Mouse (Mus musculus): ENCODE data around the gene Nuak2. TPM values are rescaled to one million over a fixed set of nuclear protein-coding genes. Genes with fewer than 3 reads are reported as not detected.
A peak's percentile ranks its signal among the peaks of the same experiment; 100 is the strongest.

Nuak2 gene
- polyA plus RNA-seq, 1 experiment = 1.7 TPM

GRCm38 (mm10) chr1:132282177-132282536 is 33.8 kb upstream of the Nuak2 start:
- peaks cover 68% of the 10 kb centered on the region for H3K27me3 ChIP-seq (replicated peaks)
- TF ChIP-seq GATA1 (IDR thresholded peaks at IDR 0.05; ENCODE audit: borderline replicate concordance, low read length) (no peak), FLI1 (IDR thresholded peaks at IDR 0.05; ENCODE audit: low read length) (no peak)
- H3K9me3 ChIP-seq = no peaks in the 10 kb centered on the region
- H3K4me1 ChIP-seq = no peaks in the 10 kb centered on the region
- no peak overlapping the region for H3K4me3 ChIP-seq (replicated peaks)
- no peaks in the 10 kb centered on the region for H3K36me3 ChIP-seq (replicated peaks; ENCODE audit: low read length)

- TF ChIP-seq FLI1 (IDR thresholded peaks at IDR 0.05; ENCODE audit: low read length) (no peak), GATA1 (IDR thresholded peaks at IDR 0.05; ENCODE audit: borderline replicate concordance, low read length) (no peak)
- Histone ChIP-seq H3K4me1 (no peaks in the 10 kb centered on the region), H3K4me3 (replicated peaks) (no peak overlapping the region), H3K9me3 (no peaks in the 10 kb centered on the region), H3K36me3 (replicated peaks; ENCODE audit: low read length) (no peaks in the 10 kb centered on the region), H3K27me3 (replicated peaks) (peaks cover 72% of the 10 kb centered on the region)
These were observed 32.9 kb upstream of the Nuak2 start for GRCm38 (mm10) chr1:132283018-132283417.

- no peaks in the 10 kb centered on the region for H3K36me3 ChIP-seq (replicated peaks; ENCODE audit: low read length)
- TF ChIP-seq GATA1 (IDR thresholded peaks at IDR 0.05; ENCODE audit: borderline replicate concordance, low read length) (no peak), FLI1 (IDR thresholded peaks at IDR 0.05; ENCODE audit: low read length) (no peak)
- H3K27me3 ChIP-seq (replicated peaks) = peaks cover 83% of the 10 kb centered on the region
- no peak overlapping the region for H3K4me3 ChIP-seq (replicated peaks)
- no peaks in the 10 kb centered on the region for H3K9me3 ChIP-seq
- no peaks in the 10 kb centered on the region for H3K4me1 ChIP-seq
These were observed 29.2 kb upstream of the Nuak2 start for GRCm38 (mm10) chr1:132286735-132287134.

- H3K27me3 ChIP-seq (replicated peaks) = peaks cover 83% of the 10 kb centered on the region
- H3K36me3 ChIP-seq (replicated peaks; ENCODE audit: low read length) = no peaks in the 10 kb centered on the region
- H3K4me3 ChIP-seq (replicated peaks) = no peak overlapping the region
- H3K4me1 ChIP-seq = peaks cover 4% of the 10 kb centered on the region
- no peak for TF ChIP-seq GATA1 (IDR thresholded peaks at IDR 0.05; ENCODE audit: borderline replicate concordance, low read length)
- no peaks in the 10 kb centered on the region for H3K9me3 ChIP-seq
These were observed 28.5 kb upstream of the Nuak2 start for GRCm38 (mm10) chr1:132287445-132287844.

GRCm38 (mm10) chr1:132287991-132288451 is 27.9 kb upstream of the Nuak2 start:
- Histone ChIP-seq H3K4me3 (replicated peaks) (no peak overlapping the region), H3K9me3 (no peaks in the 10 kb centered on the region), H3K4me1 (peaks cover 5% of the 10 kb centered on the region), H3K36me3 (replicated peaks; ENCODE audit: low read length) (no peaks in the 10 kb centered on the region), H3K27me3 (replicated peaks) (peaks cover 84% of the 10 kb centered on the region)
- TF ChIP-seq GATA1 (IDR thresholded peaks at IDR 0.05; ENCODE audit: borderline replicate concordance, low read length) (no peak), FLI1 (IDR thresholded peaks at IDR 0.05; ENCODE audit: low read length) (no peak)

GRCm38 (mm10) chr1:132289965-132290364 is 26.0 kb upstream of the Nuak2 start:
- Histone ChIP-seq H3K9me3 (no peaks in the 10 kb centered on the region), H3K4me3 (replicated peaks) (peak overlapping the region; percentile 19), H3K36me3 (replicated peaks; ENCODE audit: low read length) (no peaks in the 10 kb centered on the region), H3K27me3 (replicated peaks) (peaks cover 90% of the 10 kb centered on the region), H3K4me1 (peaks cover 5% of the 10 kb centered on the region)
- TF ChIP-seq GATA1 (IDR thresholded peaks at IDR 0.05; ENCODE audit: borderline replicate concordance, low read length) (no peak), FLI1 (IDR thresholded peaks at IDR 0.05; ENCODE audit: low read length) (no peak)

- Histone ChIP-seq H3K27me3 (replicated peaks) (peaks cover 93% of the 10 kb centered on the region), H3K36me3 (replicated peaks; ENCODE audit: low read length) (no peaks in the 10 kb centered on the region), H3K4me3 (replicated peaks) (no peak overlapping the region), H3K9me3 (no peaks in the 10 kb centered on the region), H3K4me1 (peaks cover 5% of the 10 kb centered on the region)
- TF ChIP-seq FLI1 (IDR thresholded peaks at IDR 0.05; ENCODE audit: low read length) (no peak), GATA1 (IDR thresholded peaks at IDR 0.05; ENCODE audit: borderline replicate concordance, low read length) (no peak)
These were observed 24.8 kb upstream of the Nuak2 start for GRCm38 (mm10) chr1:132290921-132291675.

GRCm38 (mm10) chr1:132291706-132292105 is 24.2 kb upstream of the Nuak2 start:
- Histone ChIP-seq H3K9me3 (no peaks in the 10 kb centered on the region), H3K4me3 (replicated peaks) (no peak overlapping the region), H3K36me3 (replicated peaks; ENCODE audit: low read length) (no peaks in the 10 kb centered on the region), H3K4me1 (peaks cover 5% of the 10 kb centered on the region), H3K27me3 (replicated peaks) (peaks cover 93% of the 10 kb centered on the region)
- TF ChIP-seq FLI1 (IDR thresholded peaks at IDR 0.05; ENCODE audit: low read length) = no peak
- TF ChIP-seq GATA1 (IDR thresholded peaks at IDR 0.05; ENCODE audit: borderline replicate concordance, low read length) = no peak

GRCm38 (mm10) chr1:132292318-132293129 is 23.4 kb upstream of the Nuak2 start:
- no peaks in the 10 kb centered on the region for H3K9me3 ChIP-seq

GRCm38 (mm10) chr1:132295506-132295905 is 20.4 kb upstream of the Nuak2 start:
- no peak overlapping the region for H3K4me3 ChIP-seq (replicated peaks)
- H3K36me3 ChIP-seq (replicated peaks; ENCODE audit: low read length) = no peaks in the 10 kb centered on the region
- peaks cover 20% of the 10 kb centered on the region for H3K4me1 ChIP-seq
- no peaks in the 10 kb centered on the region for H3K9me3 ChIP-seq
- TF ChIP-seq FLI1 (IDR thresholded peaks at IDR 0.05; ENCODE audit: low read length) (no peak), GATA1 (IDR thresholded peaks at IDR 0.05; ENCODE audit: borderline replicate concordance, low read length) (no peak)
- H3K27me3 ChIP-seq (replicated peaks) = peaks cover 95% of the 10 kb centered on the region

More at GRCm38 (mm10) chr1:132292318-132293129, 23.4 kb upstream of the Nuak2 start:
- Histone ChIP-seq H3K4me3 (replicated peaks) (no peak overlapping the region), H3K27me3 (replicated peaks) (peaks cover 94% of the 10 kb centered on the region), H3K36me3 (replicated peaks; ENCODE audit: low read length) (no peaks in the 10 kb centered on the region), H3K4me1 (peaks cover 5% of the 10 kb centered on the region)
- no peak for TF ChIP-seq FLI1 (IDR thresholded peaks at IDR 0.05; ENCODE audit: low read length)
- TF ChIP-seq GATA1 (IDR thresholded peaks at IDR 0.05; ENCODE audit: borderline replicate concordance, low read length) = no peak

All from megakaryocyte, embryonic 14.5 days (primary cell).